Mouse (Mus musculus) embryonic facial prominence, embryonic 13.5 days (tissue): ENCODE measurements around the gene Pdia2. TPM values are rescaled to one million over a fixed set of nuclear protein-coding genes. Genes with fewer than 3 reads are reported as not detected.
A peak's percentile ranks its signal among the peaks of the same experiment; 100 is the strongest.
"Not testable (repeated sequence)": the region's sequence is repeated elsewhere in the genome, so short reads cannot be mapped to it uniquely, and the experiment has no call there.

ENCODE experiments used
- ATAC-seq: fragments of 200-750 bp; cut with Nextera tagmentation; 2 replicates; pipeline ENCODE4 v1.8.0; 2017; ENCODE audit warnings: low read depth; ENCODE audit not compliant: insufficient number of reproducible peaks, insufficient read depth, low FRiP score, low TSS enrichment
- H3K27ac ChIP-seq: fragments of 300-500 bp; sonication (generic); 2 replicates; pipeline ENCODE4 v1.5.1; 2015; ENCODE audit warnings: moderate library complexity, mild to moderate bottlenecking, inconsistent platforms
- H3K27me3 ChIP-seq: fragments of 300-500 bp; sonication (generic); 2 replicates; pipeline ENCODE4 v1.6.1; 2015; ENCODE audit warnings: mild to moderate bottlenecking, inconsistent platforms
- H3K36me3 ChIP-seq: fragments of 300-500 bp; sonication (generic); 2 replicates; pipeline ENCODE4 v1.6.1; 2015; ENCODE audit warnings: mild to moderate bottlenecking, inconsistent platforms
- H3K4me1 ChIP-seq: fragments of 300-500 bp; sonication (generic); 2 replicates; pipeline ENCODE4 v1.6.1; 2015; ENCODE audit warnings: inconsistent platforms
- H3K4me2 ChIP-seq: fragments of 300-500 bp; sonication (generic); 2 replicates; pipeline ENCODE4 v1.6.1; 2015; ENCODE audit warnings: moderate library complexity, mild to moderate bottlenecking, inconsistent platforms
- H3K4me3 ChIP-seq: fragments of 300-500 bp; sonication (generic); 2 replicates; pipeline ENCODE4 v1.5.1; 2015; ENCODE audit warnings: mild to moderate bottlenecking, inconsistent platforms
- H3K9ac ChIP-seq: fragments of 300-500 bp; sonication (generic); 2 replicates; pipeline ENCODE4 v1.6.1; 2015; ENCODE audit warnings: mild to moderate bottlenecking, inconsistent platforms
- H3K9me3 ChIP-seq: fragments of 300-500 bp; sonication (generic); 2 replicates; pipeline ENCODE4 v1.6.1; 2016; ENCODE audit warnings: inconsistent platforms
- WGBS: fragments of 180-500 bp; shearing (Covaris S2); methylation state at CpG from one replicate; pipeline ENCODE4 v1.1.7; 2015; ENCODE audit warnings: mixed read lengths; 5-methylcytosine and 5-hydroxymethylcytosine counted together
- polyA plus RNA-seq: library from polyadenylated mRNA; unstranded; fragments of >200 nt; fragmentation: Nextera tagmentation; extraction: Ambion mirVana; gene quantifications from 2 replicates; pipeline ENCODE4 v1.2.1, GENCODE M21; 2015

Pdia2 gene
- polyA plus RNA-seq, 1 experiment from 2014 or later = 0.28 TPM

DNA sequence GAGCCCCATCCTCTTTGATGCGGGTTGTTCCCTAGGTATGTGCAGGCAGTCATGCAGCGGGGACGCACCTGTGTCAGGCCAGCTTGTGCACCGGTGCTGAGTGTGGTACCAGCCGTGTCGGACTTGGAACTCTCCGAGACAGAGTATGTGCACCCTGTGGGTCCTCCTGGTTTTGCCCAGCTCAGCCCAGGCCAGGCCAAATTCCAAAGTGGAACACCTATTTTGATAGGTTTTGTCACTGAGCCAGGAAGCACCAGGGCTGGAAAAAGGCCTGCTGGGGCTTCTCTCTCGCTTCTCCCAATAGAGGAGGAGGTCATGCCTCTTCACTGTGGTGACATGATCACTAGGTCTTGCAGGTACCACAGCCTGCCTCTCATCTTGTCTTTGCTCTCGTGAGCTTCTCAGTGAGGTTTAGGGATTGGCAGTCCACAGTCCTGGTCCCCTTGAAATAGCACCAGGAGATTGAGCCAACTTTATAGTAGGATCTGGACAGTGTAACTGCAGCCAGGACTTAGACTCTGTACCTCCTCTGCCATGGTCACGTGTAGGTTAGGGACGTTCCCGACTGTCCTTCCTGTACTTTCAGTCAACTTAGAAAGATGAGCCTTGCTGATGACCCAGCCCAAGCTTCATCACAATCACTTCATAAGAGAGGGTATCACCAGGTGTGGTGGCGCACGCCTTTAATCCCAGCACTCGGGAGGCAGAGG lies 6.3 kb downstream of the Pdia2 start:
- Histone ChIP-seq H3K4me1 (no peaks in the 10 kb centered on the region), H3K27ac (no peak overlapping the region), H3K9ac (no peak overlapping the region), H3K4me3 (no peak overlapping the region), H3K36me3 (peaks cover 98% of the 10 kb centered on the region), H3K9me3 (no peaks in the 10 kb centered on the region), H3K4me2 (no peak overlapping the region), H3K27me3 (no peaks in the 10 kb centered on the region)
- ATAC-seq = no peak
- WGBS = 96% methylated on average over 15 of the region's 15 CpGs

DNA sequence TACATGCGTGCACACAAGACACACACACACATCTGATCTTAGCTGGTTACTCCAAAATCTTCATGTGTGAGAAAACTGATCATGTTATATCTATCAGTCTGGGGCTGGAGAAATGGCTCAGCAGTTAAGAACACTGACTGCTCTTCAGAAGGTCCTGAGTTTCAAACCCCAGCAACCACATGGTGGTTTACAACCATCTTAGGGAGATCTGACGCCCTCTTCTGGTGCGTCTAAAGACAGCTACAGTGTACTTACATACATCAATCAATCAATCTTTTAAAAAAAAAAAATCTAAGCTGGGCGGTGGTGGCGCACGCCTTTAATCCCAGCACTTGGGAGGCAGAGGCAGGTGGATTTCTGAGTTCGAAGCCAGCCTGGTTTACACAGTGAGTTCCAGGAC lies 7.4 kb downstream of the Pdia2 start:
- H3K27me3 ChIP-seq, H3K4me1 ChIP-seq, H3K4me3 ChIP-seq, H3K9me3 ChIP-seq, H3K27ac ChIP-seq, H3K4me2 ChIP-seq, H3K9ac ChIP-seq, ATAC-seq: not testable (repeated sequence)
- H3K36me3 ChIP-seq = peaks cover 97% of the 10 kb centered on the region
- WGBS = 90% methylated on average over 7 of the region's 7 CpGs

DNA sequence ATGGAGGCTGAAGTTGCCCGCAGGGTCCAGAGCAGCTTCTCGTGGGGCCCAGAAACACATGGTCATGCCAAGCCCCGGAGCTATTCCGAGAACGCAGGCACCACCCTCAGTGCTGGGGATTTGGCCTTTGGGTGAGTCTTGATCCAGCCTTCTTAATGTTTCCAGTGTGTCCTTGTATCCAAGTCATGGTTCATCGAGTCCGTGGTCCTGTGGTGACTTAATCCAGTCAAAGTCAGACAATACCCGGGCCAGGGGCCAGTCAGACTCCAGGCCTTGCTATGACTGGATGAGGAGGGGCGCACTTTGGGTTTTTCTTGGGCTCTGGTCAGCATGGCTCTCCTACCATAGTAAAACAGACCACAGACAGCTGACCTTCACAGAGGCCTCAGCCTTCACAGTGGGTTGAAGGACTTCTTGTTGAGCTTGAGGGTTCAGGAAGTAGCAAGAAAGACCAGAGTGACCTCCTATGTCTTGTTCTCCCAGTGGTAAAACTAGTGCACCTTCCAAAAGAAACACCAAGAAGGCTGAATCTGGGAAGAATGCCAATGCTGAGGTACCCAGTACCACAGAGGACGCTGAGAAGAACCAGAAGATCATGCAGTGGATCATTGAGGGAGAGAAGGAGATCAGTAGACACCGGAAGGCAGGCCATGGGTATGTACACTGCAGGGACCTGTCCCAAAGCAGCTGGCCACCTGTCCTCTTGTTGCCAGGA lies 10.6 kb downstream of the Pdia2 start:
- no peak for ATAC-seq
- Histone ChIP-seq H3K9me3 (no peaks in the 10 kb centered on the region), H3K27ac (no peak overlapping the region), H3K4me3 (no peak overlapping the region), H3K36me3 (peaks cover 95% of the 10 kb centered on the region), H3K4me2 (no peak overlapping the region), H3K9ac (no peak overlapping the region), H3K4me1 (no peaks in the 10 kb centered on the region), H3K27me3 (no peaks in the 10 kb centered on the region)
- 94% methylated on average over 11 of the region's 11 CpGs for WGBS

GRCm38 (mm10) chr17:26187592-26187991 lies 11.3 kb downstream of the Pdia2 start:
- H3K27me3 ChIP-seq = no peaks in the 10 kb centered on the region
- WGBS = 98% methylated on average over 5 of the region's 5 CpGs
- no peak overlapping the region for H3K9ac ChIP-seq
- H3K27ac ChIP-seq = no peak overlapping the region
- no peaks in the 10 kb centered on the region for H3K9me3 ChIP-seq
- 0 out of 2 replicates have a peak, but pooled peaks have one; percentile 20 for ATAC-seq
- H3K4me3 ChIP-seq = no peak overlapping the region
- H3K4me1 ChIP-seq = no peaks in the 10 kb centered on the region
- H3K4me2 ChIP-seq = no peak overlapping the region
- H3K36me3 ChIP-seq = peaks cover 95% of the 10 kb centered on the region

DNA sequence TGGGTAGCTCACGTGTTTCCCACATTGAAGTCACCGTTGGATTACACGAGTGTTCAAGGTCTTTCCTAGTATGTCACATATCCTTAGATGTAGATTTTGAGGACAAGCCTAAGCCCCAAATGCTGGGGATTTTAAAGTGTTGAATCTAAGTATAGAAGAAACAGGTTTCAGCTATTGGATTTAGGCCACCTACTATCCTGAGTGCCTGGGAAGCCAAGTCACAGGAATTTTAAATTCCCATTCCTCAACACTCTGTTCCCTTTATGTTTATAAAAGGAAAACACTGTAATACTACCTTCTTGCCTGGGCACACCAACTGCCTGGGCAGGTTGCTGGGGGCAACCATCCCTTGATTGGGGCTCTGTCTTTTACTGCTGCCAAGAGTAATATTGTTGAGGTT lies 17.7 kb downstream of the Pdia2 start:
- H3K36me3 ChIP-seq = peaks cover 65% of the 10 kb centered on the region
- no peak overlapping the region for H3K4me2 ChIP-seq
- WGBS = 92% methylated on average over 3 of the region's 3 CpGs
- no peaks in the 10 kb centered on the region for H3K9me3 ChIP-seq
- H3K4me3 ChIP-seq = no peak overlapping the region
- no peak overlapping the region for H3K9ac ChIP-seq
- H3K27ac ChIP-seq = no peak overlapping the region
- H3K4me1 ChIP-seq = no peaks in the 10 kb centered on the region
- no peak for ATAC-seq
- no peaks in the 10 kb centered on the region for H3K27me3 ChIP-seq

DNA sequence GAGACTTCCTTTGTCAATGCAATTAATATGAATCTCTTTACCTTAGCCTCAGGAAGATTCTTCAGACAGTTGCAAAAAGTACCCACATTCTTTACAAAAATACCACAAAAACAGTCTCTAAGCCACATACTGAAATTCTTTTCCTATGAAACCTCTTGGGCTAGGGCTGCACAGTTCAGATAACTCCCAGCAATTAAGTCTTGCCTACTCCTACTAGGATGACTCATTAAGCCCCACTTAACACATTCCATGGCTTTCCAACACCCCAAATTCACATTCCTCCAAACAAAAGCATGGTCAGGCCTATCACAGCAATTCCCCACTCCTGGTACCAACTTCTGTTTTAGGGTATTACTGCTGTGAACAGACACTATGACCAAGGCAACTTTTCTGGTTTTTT lies 20.3 kb downstream of the Pdia2 start:
- peaks cover 60% of the 10 kb centered on the region for H3K36me3 ChIP-seq
- no peak for ATAC-seq
- no peaks in the 10 kb centered on the region for H3K27me3 ChIP-seq

DNA sequence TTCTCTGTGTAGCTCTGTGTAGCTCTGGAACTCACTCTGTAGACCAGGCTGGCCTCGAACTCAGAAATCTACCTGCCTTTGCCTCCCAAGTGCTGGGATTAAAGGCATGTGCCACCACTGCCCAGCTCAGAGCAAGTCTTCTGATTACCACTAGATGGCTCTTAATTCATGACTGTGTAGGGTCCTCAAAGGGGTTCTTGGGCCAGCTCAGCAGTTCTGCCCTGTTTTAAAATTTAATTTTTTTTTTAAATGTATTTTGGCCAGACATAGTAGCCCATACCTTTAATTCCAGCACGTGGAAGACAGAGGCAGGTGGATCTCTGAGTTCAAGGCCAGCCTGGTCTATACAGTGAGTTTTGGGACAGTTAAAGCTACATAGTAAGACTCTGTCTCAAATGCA lies 23.6 kb downstream of the Pdia2 start:
- H3K27me3 ChIP-seq, ATAC-seq, H3K4me3 ChIP-seq, H3K4me1 ChIP-seq, H3K9ac ChIP-seq, H3K27ac ChIP-seq, H3K9me3 ChIP-seq, H3K4me2 ChIP-seq: not testable (repeated sequence)
- H3K36me3 ChIP-seq = peaks cover 54% of the 10 kb centered on the region
- 86% methylated on average over 2 of the region's 2 CpGs for WGBS

More for the DNA sequence above, 20.3 kb downstream of the Pdia2 start:
- Histone ChIP-seq H3K4me3 (no peak overlapping the region), H3K4me1 (no peaks in the 10 kb centered on the region), H3K9ac (no peak overlapping the region), H3K27ac (no peak overlapping the region), H3K4me2 (no peak overlapping the region), H3K9me3 (no peaks in the 10 kb centered on the region)

- Histone ChIP-seq H3K36me3 (peaks cover 20% of the 10 kb centered on the region), H3K4me1 (0 out of 2 replicates have a peak, but pooled peaks cover 3% of the 10 kb centered on the region), H3K9me3 (no peaks in the 10 kb centered on the region), H3K4me2 (no peak overlapping the region), H3K9ac (no peak overlapping the region), H3K4me3 (no peak overlapping the region), H3K27ac (no peak overlapping the region), H3K27me3 (no peaks in the 10 kb centered on the region)
- ATAC-seq = no peak
- WGBS = 89% methylated on average over 2 of the region's 2 CpGs
Measured at GRCm38 (mm10) chr17:26168039-26168438, 30.8 kb downstream of the Pdia2 start.

DNA sequence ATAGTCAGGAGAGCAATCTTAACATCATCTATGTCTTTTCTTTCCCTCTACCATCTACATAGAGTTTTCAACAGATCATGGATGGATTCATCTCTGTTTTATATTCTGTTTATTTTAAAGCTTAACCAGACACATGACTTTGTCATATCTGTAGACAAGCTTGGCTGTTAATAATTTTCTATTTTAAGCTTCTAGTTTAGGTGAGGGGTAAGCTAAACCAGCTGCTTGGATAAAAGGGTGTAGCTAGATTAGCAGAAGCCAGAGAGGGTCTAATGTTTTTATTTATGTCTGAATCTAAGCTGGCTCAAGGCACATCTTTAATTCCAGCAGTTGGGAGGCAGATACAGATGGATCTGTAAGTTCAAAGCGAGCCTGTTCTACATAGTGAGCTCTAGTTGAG lies 36.2 kb downstream of the Pdia2 start:
- ATAC-seq = no peak
- 0 out of 2 replicates have a peak, but pooled peaks cover 5% of the 10 kb centered on the region for H3K4me1 ChIP-seq
- H3K4me3 ChIP-seq = no peak overlapping the region
- WGBS = 87% methylated on average over 1 of the region's 1 CpGs
- H3K27ac ChIP-seq = no peak overlapping the region
- no peak overlapping the region for H3K4me2 ChIP-seq
- H3K9me3 ChIP-seq = no peaks in the 10 kb centered on the region
- peaks cover 8% of the 10 kb centered on the region; the same call in 1 of the 2 replicates for H3K36me3 ChIP-seq
- no peak overlapping the region for H3K9ac ChIP-seq
- H3K27me3 ChIP-seq = no peaks in the 10 kb centered on the region

DNA sequence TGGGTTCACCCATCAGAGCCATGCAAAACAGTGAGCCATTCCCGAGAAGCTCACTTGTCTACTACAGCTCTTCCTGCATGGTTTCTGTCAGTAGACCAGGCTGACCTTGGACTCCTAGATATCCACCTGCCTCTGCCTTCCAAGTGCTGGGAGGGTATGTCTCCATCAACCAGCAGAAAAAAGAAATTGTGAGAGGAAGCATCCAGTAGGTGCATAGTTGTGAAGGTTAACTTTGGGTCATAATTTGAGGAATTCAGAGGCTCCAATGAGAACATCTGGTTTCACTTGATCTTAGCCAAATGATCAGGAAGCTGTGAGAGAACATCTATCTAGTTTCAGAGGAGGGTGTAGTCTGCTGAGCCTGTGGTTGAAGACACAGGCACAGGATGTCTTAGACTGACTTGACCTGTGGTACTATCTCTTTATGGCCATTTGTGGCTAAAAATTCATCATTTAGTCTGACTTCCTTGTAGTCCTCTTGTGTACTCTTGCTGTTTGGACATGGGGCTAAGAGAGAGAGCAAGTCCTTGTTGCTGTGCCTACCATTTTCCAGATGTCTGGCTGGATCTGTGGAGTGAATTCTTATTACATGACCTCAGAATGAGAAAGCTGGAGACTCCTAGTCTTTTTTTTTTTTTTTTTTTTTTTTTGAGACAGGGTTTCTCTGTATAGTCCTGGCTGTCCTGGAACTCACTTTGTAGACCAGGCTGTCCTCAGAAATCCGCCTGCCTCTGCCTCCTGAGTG lies 46.8 kb downstream of the Pdia2 start:
- Histone ChIP-seq H3K9me3 (no peaks in the 10 kb centered on the region), H3K27me3 (no peaks in the 10 kb centered on the region), H3K4me1 (no peaks in the 10 kb centered on the region), H3K4me2 (no peak overlapping the region), H3K4me3 (no peak overlapping the region), H3K36me3 (peaks cover 73% of the 10 kb centered on the region), H3K9ac (no peak overlapping the region), H3K27ac (no peak overlapping the region)
- ATAC-seq = no peak
- 88% methylated on average over 2 of the region's 2 CpGs for WGBS

DNA sequence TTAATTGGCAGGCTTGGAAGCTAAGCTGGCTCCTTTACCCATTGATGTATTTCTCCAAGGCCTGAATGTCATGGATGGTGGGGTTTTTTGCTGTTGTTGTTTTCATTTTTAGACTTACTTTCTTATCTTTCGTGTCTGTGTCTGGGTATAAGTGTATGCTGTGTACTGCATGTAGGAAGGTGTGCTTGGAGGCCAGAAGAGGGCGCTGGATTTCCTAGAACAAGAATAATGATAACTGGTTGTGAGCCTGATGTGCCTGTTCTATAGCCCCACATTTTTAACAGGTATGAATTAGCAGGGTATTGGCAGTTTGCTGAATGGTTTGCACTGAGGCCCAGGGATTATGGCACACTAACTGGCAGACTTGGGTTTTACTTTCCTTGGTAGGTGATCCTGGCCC lies 49.8 kb downstream of the Pdia2 start:
- 86% methylated on average over 2 of the region's 2 CpGs for WGBS
- Histone ChIP-seq H3K27me3 (no peaks in the 10 kb centered on the region), H3K4me3 (no peak overlapping the region), H3K27ac (no peak overlapping the region), H3K36me3 (peaks cover 89% of the 10 kb centered on the region), H3K9me3 (no peaks in the 10 kb centered on the region), H3K4me2 (no peak overlapping the region), H3K4me1 (0 out of 2 replicates have a peak, but pooled peaks cover 3% of the 10 kb centered on the region), H3K9ac (no peak overlapping the region)
- ATAC-seq = no peak
